Mouse (Mus musculus) stomach, postnatal 0 days (tissue): Measurements from ENCODE around the gene Sept9.

Experiments used
- CTCF ChIP-seq: IDR thresholded peaks from 2 replicates; pipeline ENCODE4 v1.5.1; 2016; ENCODE audit warnings: antibody characterized with exemption, low read depth, mild to moderate bottlenecking, moderate library complexity
- EP300 ChIP-seq: optimal IDR thresholded peaks from 2 replicates; pipeline ENCODE3; 2016; ENCODE audit warnings: antibody characterized with exemption

DNA sequence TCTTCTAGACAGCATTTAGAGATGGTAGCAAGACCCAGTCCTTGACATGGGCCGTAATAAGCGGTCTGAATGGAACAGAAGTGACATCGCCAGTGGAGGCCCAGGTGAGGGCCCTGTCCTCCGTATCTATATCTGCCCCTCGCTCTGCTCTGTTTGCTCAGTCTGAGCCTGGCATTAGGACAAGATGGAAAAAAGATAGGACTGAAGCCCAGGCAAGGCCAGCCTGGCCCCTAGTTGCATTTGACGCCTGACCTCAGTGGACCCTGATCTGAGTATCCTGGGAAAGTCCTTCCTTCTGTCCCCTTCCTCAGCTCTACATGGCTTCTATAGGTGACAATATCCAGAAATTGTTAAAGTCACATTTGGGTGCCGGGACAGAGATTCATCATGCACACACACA is 142.6 kb downstream of the Sept9 start:
- TF ChIP-seq CTCF (no peak), EP300 (no peak)
